Mouse (Mus musculus): ENCODE results near the gene Tnnc2. TPM values are rescaled to one million over a fixed set of nuclear protein-coding genes. Genes with fewer than 3 reads are reported as not detected.

Gene Tnnc2
- not detected in 2 replicates for polyA plus RNA-seq (2012)

DNA sequence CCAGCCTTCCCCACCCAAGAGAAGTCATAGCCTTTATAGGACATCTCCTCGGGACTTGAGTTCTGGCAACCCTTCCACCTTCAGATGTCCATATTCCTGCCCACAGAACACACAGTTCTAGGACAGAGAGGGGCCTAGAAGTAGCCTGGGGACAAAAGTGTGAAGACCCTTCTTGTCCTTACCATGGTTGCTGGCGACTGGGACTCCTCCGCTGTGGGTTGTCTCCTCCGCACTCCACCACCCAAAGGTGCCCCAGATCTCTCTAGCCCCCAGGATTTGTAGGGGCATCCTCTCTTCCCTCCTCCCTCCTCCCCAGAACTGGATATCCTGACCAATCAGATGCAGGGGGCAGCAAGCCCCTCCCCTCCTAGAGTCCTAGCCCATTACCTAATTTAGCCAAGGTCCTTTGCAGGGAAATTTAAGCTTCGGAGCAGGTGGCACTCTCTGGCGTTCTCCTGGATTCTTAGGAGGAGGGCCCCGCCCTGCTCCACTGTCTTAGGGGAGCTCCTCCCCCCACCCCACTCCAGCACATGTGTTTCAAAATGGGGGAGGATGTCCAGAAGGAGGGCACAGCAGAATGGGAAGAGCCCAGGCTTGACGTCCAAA is at the start of gene Tnnc2:
TSS of gene Tnnc2 (minus strand) at position 487 of the 606 bp plus-strand sequence.

DNA sequence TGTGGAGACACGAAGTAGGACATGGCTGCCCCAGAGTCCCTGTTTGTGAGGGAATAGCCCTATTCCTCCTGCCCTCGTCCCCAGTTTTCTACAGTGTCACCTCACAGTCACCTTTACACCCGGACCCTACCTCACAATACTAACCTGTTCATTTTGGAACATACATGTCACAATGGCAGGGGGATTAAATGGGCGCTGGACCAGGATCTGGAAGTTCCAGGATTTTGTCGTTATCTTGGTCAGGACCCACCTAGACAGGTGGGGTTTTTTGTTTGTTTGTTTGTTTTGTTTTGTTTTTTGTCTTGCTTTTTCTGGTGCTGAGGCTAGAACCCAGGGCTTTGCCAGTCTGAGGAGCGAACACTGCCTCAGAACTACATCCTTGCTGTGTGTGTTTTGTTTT is 48.7 kb upstream of the Tnnc2 start, which contains the start of gene Spata25:
TSS of gene Spata25 (minus strand) at position 101 of the 400 bp plus-strand sequence.

DNA sequence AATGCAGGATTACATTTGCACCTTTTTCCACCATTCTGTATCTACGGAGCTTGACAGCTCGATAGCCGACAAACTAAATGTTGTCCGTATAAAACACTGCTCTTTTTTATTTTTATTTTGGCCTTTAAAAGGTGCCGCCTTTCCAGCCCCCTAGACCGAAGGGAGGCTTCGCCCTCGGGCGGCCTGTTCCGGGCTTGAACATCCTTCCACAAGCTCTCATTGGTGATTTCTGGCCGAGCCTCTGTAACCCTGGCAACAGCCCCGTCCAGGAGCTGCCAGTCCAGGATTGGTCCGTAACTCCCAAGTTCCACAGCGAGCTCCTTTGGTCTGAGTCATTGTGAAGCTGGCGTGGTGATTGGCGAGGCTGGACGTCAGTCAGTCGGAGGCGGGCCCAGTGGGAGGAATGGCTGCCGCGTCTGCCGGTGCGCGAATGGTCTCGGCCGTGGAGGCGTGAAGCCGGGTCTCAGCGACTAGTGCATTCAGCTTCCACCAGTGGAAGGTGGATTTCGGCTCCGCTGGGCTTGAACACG is 42.9 kb upstream of the Tnnc2 start, which contains the start of gene Zswim1:
TSS of gene Zswim1 (plus strand) at position 51 of the 530 bp plus-strand sequence.

DNA sequence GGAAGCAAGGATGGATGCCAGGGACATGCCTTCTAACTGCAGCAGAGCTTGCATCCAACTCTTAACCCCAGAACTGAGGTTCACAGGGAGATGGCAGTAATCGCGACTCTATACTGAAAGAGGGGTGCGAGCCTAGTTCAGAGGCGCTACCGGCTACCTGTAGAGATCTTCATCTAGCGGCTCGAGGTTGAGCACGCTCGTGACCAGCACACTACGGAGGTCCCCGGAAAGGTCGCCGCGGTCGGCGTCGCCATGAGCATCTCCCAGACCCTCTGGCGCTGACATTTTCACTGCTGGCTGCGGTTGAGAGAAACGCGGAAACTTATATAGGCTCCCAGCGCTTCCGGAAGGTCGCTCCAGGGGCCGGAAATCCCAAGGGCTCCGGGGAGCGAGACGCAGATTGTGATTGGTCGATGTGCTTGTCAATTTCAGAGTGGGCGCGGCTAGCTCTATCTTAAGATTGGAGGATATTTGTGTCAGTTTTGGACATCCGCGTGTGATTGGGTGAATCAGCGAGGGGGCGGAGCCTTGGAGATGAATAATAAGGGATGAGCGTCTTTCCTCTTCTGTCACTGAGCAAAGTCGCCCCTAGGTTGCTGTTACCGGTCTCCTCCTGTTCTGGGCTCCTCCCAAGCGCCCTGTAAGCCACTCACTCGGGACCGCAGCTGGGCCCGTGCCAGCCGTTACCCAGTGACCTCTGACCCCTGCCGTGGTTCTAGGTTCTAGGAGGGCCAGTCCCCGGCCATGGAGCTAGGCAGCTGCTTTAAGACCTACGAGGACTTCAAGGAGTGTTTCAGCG is 25.0 kb upstream of the Tnnc2 start, which contains the start of the genes Acot8 and Zswim3:
TSS of gene Acot8 (minus strand) at position 350 of the 799 bp plus-strand sequence.
TSS of gene Zswim3 (plus strand) at position 566 of the 799 bp plus-strand sequence.

DNA sequence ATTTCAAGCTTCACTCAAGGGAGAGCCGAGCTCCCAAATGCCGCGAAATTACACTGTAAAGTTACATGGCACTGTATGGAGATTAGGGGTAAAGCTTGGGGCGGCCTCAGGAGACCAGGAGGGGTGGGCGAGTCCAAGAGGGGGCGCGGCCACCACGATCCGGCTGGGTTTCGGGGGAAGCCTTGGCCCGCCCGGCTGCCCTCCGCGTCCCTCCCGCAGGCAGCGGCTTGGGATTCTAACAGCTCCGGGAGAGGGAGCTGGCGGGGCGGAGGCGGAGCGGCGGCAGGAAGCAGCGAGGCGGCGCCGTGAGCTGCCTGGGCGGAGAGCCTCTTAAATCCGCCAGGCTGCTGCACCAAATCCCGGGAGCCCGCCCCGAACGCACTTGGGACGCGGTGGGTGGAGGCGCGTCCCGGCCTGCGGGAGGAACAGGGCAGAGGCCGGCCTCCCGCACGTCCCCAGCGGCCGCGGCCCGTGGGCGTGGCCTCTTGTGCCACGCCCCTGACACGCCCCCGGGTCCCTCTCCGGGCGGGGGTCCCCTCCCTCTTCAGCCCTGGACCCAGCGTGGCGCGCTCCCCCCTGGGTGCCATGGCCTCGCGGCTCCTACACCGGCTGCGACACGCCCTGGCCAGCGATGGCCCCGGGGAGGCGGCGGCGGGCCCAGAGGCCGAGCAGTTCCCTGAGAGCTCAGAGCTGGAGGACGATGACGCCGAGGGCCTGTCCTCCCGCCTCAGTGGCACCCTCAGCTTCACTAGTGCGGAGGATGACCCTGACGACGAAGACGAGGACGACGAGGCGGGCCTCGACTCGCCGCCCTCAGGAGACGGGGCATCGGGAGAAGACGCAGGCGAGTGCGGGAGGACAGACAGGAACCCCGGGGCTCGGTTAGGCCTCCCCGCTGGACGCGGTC is 6.0 kb upstream of the Tnnc2 start, which contains the start of gene Snx21:
TSS of gene Snx21 (plus strand) at position 343 of the 907 bp plus-strand sequence.

GRCm38 (mm10) chr2:164769258-164770037 is 10.3 kb downstream of the Tnnc2 start, which contains the start of gene Ube2c:
TSS of gene Ube2c (plus strand) at chr2:164769898.

GRCm38 (mm10) chr2:164745843-164746479 is 33.8 kb downstream of the Tnnc2 start, which contains the start of the genes Wfdc3 and Dnttip1:
TSS of gene Wfdc3 (minus strand) at chr2:164745931.
TSS of gene Dnttip1 (plus strand) at chr2:164745983.

Other genes with a start within 250 kb of the Tnnc2 start
- 0.11 TPM in 1 of 2 replicates, not detected in the other for gene Wfdc2, start 217.6 kb downstream of the Tnnc2 start, polyA plus RNA-seq (2012)
- gene Spint3, start 206.5 kb downstream of the Tnnc2 start, polyA plus RNA-seq (2012) = not detected in 2 replicates
- not detected in 2 replicates for gene Wfdc6a, start 194.5 kb downstream of the Tnnc2 start, polyA plus RNA-seq (2012)
- gene Eppin, start 186.4 kb downstream of the Tnnc2 start, polyA plus RNA-seq (2012) = not detected in 2 replicates
- gene Wfdc6b, start 166.4 kb downstream of the Tnnc2 start, polyA plus RNA-seq (2012) = not detected in 2 replicates
- gene Wfdc8, start 166.3 kb downstream of the Tnnc2 start, polyA plus RNA-seq (2012) = not detected in 2 replicates
- 0.17 TPM in 1 of 2 replicates, not detected in the other for gene Wfdc16, start 141.2 kb downstream of the Tnnc2 start, polyA plus RNA-seq (2012)
- gene Wfdc10, start 123.9 kb downstream of the Tnnc2 start, polyA plus RNA-seq (2012) = not detected in 2 replicates
- gene Wfdc9, start 123.4 kb downstream of the Tnnc2 start, polyA plus RNA-seq (2012) = not detected in 2 replicates
- gene Wfdc11, start 105.9 kb downstream of the Tnnc2 start, polyA plus RNA-seq (2012) = not detected in 2 replicates
- gene Wfdc13, start 94.9 kb downstream of the Tnnc2 start, polyA plus RNA-seq (2012) = not detected in 2 replicates
- not detected in 2 replicates for gene Spint4, start 81.5 kb downstream of the Tnnc2 start, polyA plus RNA-seq (2012)
- gene Spint5, start 64.7 kb downstream of the Tnnc2 start, polyA plus RNA-seq (2012) = not detected in 2 replicates
- not detected in 2 replicates for gene Wfdc3, start 34.0 kb downstream of the Tnnc2 start, polyA plus RNA-seq (2012)
- 90.1 and 113 TPM in 2 replicates for gene Dnttip1, start 34.0 kb downstream of the Tnnc2 start, polyA plus RNA-seq (2012)
- gene Ube2c, start 10.1 kb downstream of the Tnnc2 start, polyA plus RNA-seq (2012) = 64.0 and 94.6 TPM in 2 replicates
- 5.4 and 5.6 TPM in 2 replicates for gene Snx21, start 5.9 kb upstream of the Tnnc2 start, polyA plus RNA-seq (2012)
- 62.8 and 69.5 TPM in 2 replicates for gene Acot8, start 24.9 kb upstream of the Tnnc2 start, polyA plus RNA-seq (2012)
- 0.36 and 0.44 TPM in 2 replicates for gene Zswim3, start 25.1 kb upstream of the Tnnc2 start, polyA plus RNA-seq (2012)
- gene Zswim1, start 42.7 kb upstream of the Tnnc2 start, polyA plus RNA-seq (2012) = 20.6 and 27.7 TPM in 2 replicates
- 0.21 and 0.23 TPM in 2 replicates for gene Spata25, start 48.6 kb upstream of the Tnnc2 start, polyA plus RNA-seq (2012)
- gene Ctsa, start 52.9 kb upstream of the Tnnc2 start, polyA plus RNA-seq (2012) = 364 and 538 TPM in 2 replicates
- 3.5 and 4.1 TPM in 2 replicates for gene Neurl2, start 53.5 kb upstream of the Tnnc2 start, polyA plus RNA-seq (2012)
- 0.16 and 0.51 TPM in 2 replicates for gene Pltp, start 77.7 kb upstream of the Tnnc2 start, polyA plus RNA-seq (2012)
- gene Pcif1, start 99.3 kb upstream of the Tnnc2 start, polyA plus RNA-seq (2012) = 144 and 161 TPM in 2 replicates
- 51.0 and 59.7 TPM in 2 replicates for gene Zfp335, start 131.8 kb upstream of the Tnnc2 start, polyA plus RNA-seq (2012)
- 6.3 and 27.6 TPM in 2 replicates for gene Mmp9, start 160.8 kb upstream of the Tnnc2 start, polyA plus RNA-seq (2012)
- gene Slc12a5, start 180.8 kb upstream of the Tnnc2 start, polyA plus RNA-seq (2012) = 0.61 and 1.1 TPM in 2 replicates